Mouse (Mus musculus): ENCODE measurements around the gene Mosmo. TPM values are rescaled to one million over a fixed set of nuclear protein-coding genes. Genes with fewer than 3 reads are reported as not detected.

Gene Mosmo
- polyA plus RNA-seq, 1 experiment from 2014 or later: 14.9 TPM

DNA sequence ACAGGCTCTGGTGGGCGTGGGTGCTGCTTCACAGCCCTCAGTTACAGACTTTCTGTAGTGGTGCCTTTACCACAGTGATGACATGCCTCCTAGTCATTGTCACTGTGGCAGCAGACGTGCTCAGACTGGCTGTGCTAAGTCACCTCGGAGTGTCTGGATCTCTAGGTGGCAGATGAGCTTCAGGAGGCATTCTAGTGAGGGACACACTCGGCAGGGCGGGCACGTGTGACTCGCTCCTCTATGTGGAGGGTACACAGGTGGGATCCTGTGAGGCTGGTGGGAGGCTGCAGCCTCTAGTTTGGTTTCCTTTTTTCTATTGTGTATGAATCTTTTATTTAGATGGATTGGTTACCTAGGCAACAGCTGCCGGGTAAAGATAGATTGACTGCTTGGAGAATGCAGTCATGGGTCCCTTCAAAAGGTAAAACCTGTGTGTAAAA lies 45.4 kb downstream of the Mosmo start:
- Histone ChIP-seq H3K27ac (replicated peaks in 1 of 2; ENCODE audit: control insufficient read depth in 1 of 2, insufficient read depth in 1 of 2, low read depth in 2 of 2, low read length in 2 of 2) (no peak overlapping the region), H3K4me2 (ENCODE audit: low read length) (no peak overlapping the region), H3K4me1 (ENCODE audit: control insufficient read depth in 2 of 2, insufficient read depth in 2 of 2, low read length in 2 of 2) (no peaks in the 10 kb centered on the region), H3K4me3 (ENCODE audit: control insufficient read depth in 1 of 2, insufficient read depth in 1 of 2, low read depth in 1 of 2, low read length in 2 of 2) (no peak overlapping the region), H3K27me3 (ENCODE audit: control insufficient read depth, insufficient read depth, low read length) (no peaks in the 10 kb centered on the region), H3K36me3 (ENCODE audit: control insufficient read depth, insufficient read depth, low read length) (peaks cover 5% of the 10 kb centered on the region), H3K9me3 (ENCODE audit: control insufficient read depth, low read length) (no peaks in the 10 kb centered on the region), H3K9ac (ENCODE audit: low read length) (no peak overlapping the region)
- ATAC-seq (ENCODE audit: insufficient number of reproducible peaks, insufficient read depth, low FRiP score, low read depth): no peak
- 72% methylated on average over 8 of the region's 8 CpGs for WGBS

GRCm38 (mm10) chr7:120727581-120727980 lies 50.2 kb downstream of the Mosmo start:
- Histone ChIP-seq H3K36me3 (ENCODE audit: control insufficient read depth, insufficient read depth, low read length) (peaks cover 40% of the 10 kb centered on the region), H3K4me2 (ENCODE audit: low read length) (no peak overlapping the region), H3K4me1 (ENCODE audit: control insufficient read depth in 2 of 2, insufficient read depth in 2 of 2, low read length in 2 of 2) (no peaks in the 10 kb centered on the region; a peak in 1 of 4 replicates), H3K9me3 (ENCODE audit: control insufficient read depth, low read length) (no peaks in the 10 kb centered on the region), H3K4me3 (ENCODE audit: control insufficient read depth in 1 of 2, insufficient read depth in 1 of 2, low read depth in 1 of 2, low read length in 2 of 2) (no peak overlapping the region), H3K27ac (replicated peaks in 1 of 2; ENCODE audit: control insufficient read depth in 1 of 2, insufficient read depth in 1 of 2, low read depth in 2 of 2, low read length in 2 of 2) (no peak overlapping the region), H3K9ac (ENCODE audit: low read length) (no peak overlapping the region), H3K27me3 (ENCODE audit: control insufficient read depth, insufficient read depth, low read length) (no peaks in the 10 kb centered on the region)
- 91% methylated on average over 3 of the region's 3 CpGs for WGBS
- ATAC-seq (ENCODE audit: insufficient number of reproducible peaks, insufficient read depth, low FRiP score, low read depth): no peak

DNA sequence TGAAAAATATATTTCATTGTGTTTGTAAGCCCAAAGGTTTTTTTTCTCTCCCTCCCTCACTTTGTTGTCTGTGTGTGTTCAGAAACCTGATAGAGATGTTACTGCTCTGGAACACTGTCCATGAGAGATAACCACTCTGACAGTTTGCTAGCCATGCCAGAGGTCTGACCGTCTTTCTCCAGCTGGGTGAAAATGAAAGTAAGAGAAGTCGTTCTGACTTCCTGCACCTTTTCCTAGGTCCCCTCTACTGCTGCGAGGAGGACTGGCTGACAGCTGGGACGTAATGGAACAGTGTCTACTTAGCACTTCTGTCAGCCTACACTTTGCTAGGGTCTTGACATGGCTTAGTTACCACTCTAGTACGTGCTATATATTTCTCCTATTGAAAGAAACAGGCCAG lies 52.2 kb downstream of the Mosmo start:
- H3K9me3 ChIP-seq (ENCODE audit: control insufficient read depth, low read length): no peaks in the 10 kb centered on the region
- no peaks in the 10 kb centered on the region for H3K27me3 ChIP-seq (ENCODE audit: control insufficient read depth, insufficient read depth, low read length)
- H3K27ac ChIP-seq (replicated peaks in 1 of 2; ENCODE audit: control insufficient read depth in 1 of 2, insufficient read depth in 1 of 2, low read depth in 2 of 2, low read length in 2 of 2): peak overlapping the region in 1 of 2 experiments; percentile 49; a peak in 2 of 4 replicates
- H3K9ac ChIP-seq (ENCODE audit: low read length): peak overlapping the region; percentile 25; the same call in 1 of the 2 replicates
- H3K36me3 ChIP-seq (ENCODE audit: control insufficient read depth, insufficient read depth, low read length): peaks cover 47% of the 10 kb centered on the region
- H3K4me3 ChIP-seq (ENCODE audit: control insufficient read depth in 1 of 2, insufficient read depth in 1 of 2, low read depth in 1 of 2, low read length in 2 of 2): no peak overlapping the region
- 46% methylated on average over 5 of the region's 5 CpGs for WGBS
- no peak for ATAC-seq (ENCODE audit: insufficient number of reproducible peaks, insufficient read depth, low FRiP score, low read depth)
- peak overlapping the region; percentile 48 for H3K4me2 ChIP-seq (ENCODE audit: low read length)
- no peaks in the 10 kb centered on the region; a peak in 1 of 4 replicates for H3K4me1 ChIP-seq (ENCODE audit: control insufficient read depth in 2 of 2, insufficient read depth in 2 of 2, low read length in 2 of 2)

DNA sequence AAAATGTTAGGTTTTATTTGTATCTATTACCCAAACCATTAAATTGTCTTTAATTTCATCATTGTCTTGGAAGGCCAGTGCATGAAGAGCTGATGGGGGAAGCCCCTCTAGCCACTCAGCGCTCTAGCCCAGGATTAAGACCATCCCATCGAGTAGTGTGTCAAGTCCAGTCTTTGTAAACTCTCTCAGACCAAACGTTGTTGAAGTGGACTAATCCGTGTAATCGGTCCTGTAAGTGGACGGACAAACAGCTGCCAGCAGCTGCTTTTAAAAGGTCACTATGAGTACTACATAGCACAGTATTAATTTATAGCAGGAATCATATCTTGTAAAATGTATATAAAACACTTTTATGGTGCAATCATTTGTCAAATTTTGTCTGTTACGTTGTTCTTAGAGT lies 55.5 kb downstream of the Mosmo start:
- peaks cover 46% of the 10 kb centered on the region for H3K36me3 ChIP-seq (ENCODE audit: control insufficient read depth, insufficient read depth, low read length)
- H3K27ac ChIP-seq (replicated peaks in 1 of 2; ENCODE audit: control insufficient read depth in 1 of 2, insufficient read depth in 1 of 2, low read depth in 2 of 2, low read length in 2 of 2): no peak overlapping the region
- WGBS: 78% methylated on average over 7 of the region's 7 CpGs
- no peak for ATAC-seq (ENCODE audit: insufficient number of reproducible peaks, insufficient read depth, low FRiP score, low read depth)
- no peaks in the 10 kb centered on the region; a peak in 1 of 4 replicates for H3K4me1 ChIP-seq (ENCODE audit: control insufficient read depth in 2 of 2, insufficient read depth in 2 of 2, low read length in 2 of 2)
- no peak overlapping the region for H3K4me2 ChIP-seq (ENCODE audit: low read length)
- no peak overlapping the region for H3K4me3 ChIP-seq (ENCODE audit: control insufficient read depth in 1 of 2, insufficient read depth in 1 of 2, low read depth in 1 of 2, low read length in 2 of 2)
- no peaks in the 10 kb centered on the region for H3K27me3 ChIP-seq (ENCODE audit: control insufficient read depth, insufficient read depth, low read length)
- H3K9me3 ChIP-seq (ENCODE audit: control insufficient read depth, low read length): no peaks in the 10 kb centered on the region
- H3K9ac ChIP-seq (ENCODE audit: low read length): no peak overlapping the region

GRCm38 (mm10) chr7:120739018-120739417 lies 61.6 kb downstream of the Mosmo start, which contains the start of gene Vwa3a:
Vwa3a (plus strand) TSS chr7:120739318.
- Histone ChIP-seq H3K9ac (ENCODE audit: low read length) (no peak within 1 kb of the TSS), H3K4me3 (ENCODE audit: control insufficient read depth in 1 of 2, insufficient read depth in 1 of 2, low read depth in 1 of 2, low read length in 2 of 2) (no peak within 1 kb of the TSS), H3K4me1 (ENCODE audit: control insufficient read depth in 2 of 2, insufficient read depth in 2 of 2, low read length in 2 of 2) (peaks cover 15 to 16% of the 10 kb centered on the region in 2 experiments), H3K4me2 (ENCODE audit: low read length) (peak within 1 kb of the TSS; percentile 17; the same call in 1 of the 2 replicates), H3K36me3 (ENCODE audit: control insufficient read depth, insufficient read depth, low read length) (0 out of 2 replicates have a peak, but pooled peaks cover 9% of the 10 kb centered on the region), H3K27ac (replicated peaks in 1 of 2; ENCODE audit: control insufficient read depth in 1 of 2, insufficient read depth in 1 of 2, low read depth in 2 of 2, low read length in 2 of 2) (peak within 1 kb of the TSS; percentile 19 to 25; a peak in 1 of 4 replicates), H3K9me3 (ENCODE audit: control insufficient read depth, low read length) (no peaks in the 10 kb centered on the region), H3K27me3 (ENCODE audit: control insufficient read depth, insufficient read depth, low read length) (no peaks in the 10 kb centered on the region)
- no peak for ATAC-seq (ENCODE audit: insufficient number of reproducible peaks, insufficient read depth, low FRiP score, low read depth)
- 65% methylated on average over 6 of the region's 6 CpGs for WGBS

- Histone ChIP-seq H3K9me3 (ENCODE audit: control insufficient read depth, low read length) (no peaks in the 10 kb centered on the region), H3K4me3 (ENCODE audit: control insufficient read depth in 1 of 2, insufficient read depth in 1 of 2, low read depth in 1 of 2, low read length in 2 of 2) (no peak overlapping the region), H3K4me1 (ENCODE audit: control insufficient read depth in 2 of 2, insufficient read depth in 2 of 2, low read length in 2 of 2) (peaks cover 15 to 16% of the 10 kb centered on the region in 2 experiments), H3K4me2 (ENCODE audit: low read length) (peak overlapping the region; percentile 17; the same call in 1 of the 2 replicates), H3K9ac (ENCODE audit: low read length) (no peak overlapping the region), H3K36me3 (ENCODE audit: control insufficient read depth, insufficient read depth, low read length) (0 out of 2 replicates have a peak, but pooled peaks cover 4% of the 10 kb centered on the region), H3K27ac (replicated peaks in 1 of 2; ENCODE audit: control insufficient read depth in 1 of 2, insufficient read depth in 1 of 2, low read depth in 2 of 2, low read length in 2 of 2) (peak overlapping the region; percentile 19 to 25; a peak in 1 of 4 replicates), H3K27me3 (ENCODE audit: control insufficient read depth, insufficient read depth, low read length) (no peaks in the 10 kb centered on the region)
- peak; percentile 47; the same call in 1 of the 2 replicates for ATAC-seq (ENCODE audit: insufficient number of reproducible peaks, insufficient read depth, low FRiP score, low read depth)
- WGBS: 6% methylated on average over 5 of the region's 5 CpGs
Measured at GRCm38 (mm10) chr7:120739558-120740101, 62.2 kb downstream of the Mosmo start.

GRCm38 (mm10) chr7:120743366-120744351 lies 66.2 kb downstream of the Mosmo start:
- Histone ChIP-seq H3K36me3 (ENCODE audit: control insufficient read depth, insufficient read depth, low read length) (no peaks in the 10 kb centered on the region), H3K4me2 (ENCODE audit: low read length) (no peak overlapping the region), H3K27me3 (ENCODE audit: control insufficient read depth, insufficient read depth, low read length) (no peaks in the 10 kb centered on the region), H3K9ac (ENCODE audit: low read length) (no peak overlapping the region), H3K4me3 (ENCODE audit: control insufficient read depth in 1 of 2, insufficient read depth in 1 of 2, low read depth in 1 of 2, low read length in 2 of 2) (no peak overlapping the region), H3K9me3 (ENCODE audit: control insufficient read depth, low read length) (no peaks in the 10 kb centered on the region), H3K27ac (replicated peaks in 1 of 2; ENCODE audit: control insufficient read depth in 1 of 2, insufficient read depth in 1 of 2, low read depth in 2 of 2, low read length in 2 of 2) (no peak overlapping the region), H3K4me1 (ENCODE audit: control insufficient read depth in 2 of 2, insufficient read depth in 2 of 2, low read length in 2 of 2) (peaks cover 15 to 20% of the 10 kb centered on the region in 2 experiments)
- 71% methylated on average over 14 of the region's 14 CpGs for WGBS
- no peak for ATAC-seq (ENCODE audit: insufficient number of reproducible peaks, insufficient read depth, low FRiP score, low read depth)

Measured in heart, embryonic 14.5 days (tissue).